Mouse (Mus musculus): ENCODE measurements around the gene Dtd1. TPM values are rescaled to one million over a fixed set of nuclear protein-coding genes. Genes with fewer than 3 reads are reported as not detected.

Gene Dtd1
- total RNA-seq, 2 experiments from 2014 or later: 69.9 to 75.4 TPM

GRCm38 (mm10) chr2:144768375-144769117 lies 168.8 kb downstream of the Dtd1 start:
- Histone ChIP-seq H3K27ac (no peak overlapping the region), H3K4me3 (no peak overlapping the region)
- DNase-seq (ENCODE audit: low spot score in 2 of 2): no peak
- no peak for TF ChIP-seq CTCF (conservative IDR thresholded peaks at IDR 0.05)

- H3K4me3 ChIP-seq: no peak overlapping the region
- no peak overlapping the region for H3K27ac ChIP-seq
- DNase-seq (ENCODE audit: low spot score in 2 of 2): no peak
- TF ChIP-seq CTCF (conservative IDR thresholded peaks at IDR 0.05): no peak
These were observed 169.4 kb downstream of the Dtd1 start for GRCm38 (mm10) chr2:144769118-144769496.

GRCm38 (mm10) chr2:144769556-144769955 lies 169.9 kb downstream of the Dtd1 start:
- no peak for DNase-seq (ENCODE audit: low spot score in 2 of 2)
- TF ChIP-seq CTCF (conservative IDR thresholded peaks at IDR 0.05): no peak
- Histone ChIP-seq H3K27ac (no peak overlapping the region), H3K4me3 (no peak overlapping the region)

GRCm38 (mm10) chr2:144770452-144770941 lies 170.8 kb downstream of the Dtd1 start:
- DNase-seq (ENCODE audit: low spot score in 2 of 2): no peak
- Histone ChIP-seq H3K4me3 (no peak overlapping the region), H3K27ac (no peak overlapping the region)
- TF ChIP-seq CTCF (conservative IDR thresholded peaks at IDR 0.05): no peak

GRCm38 (mm10) chr2:144771841-144772240 lies 172.1 kb downstream of the Dtd1 start:
- no peak for TF ChIP-seq CTCF (conservative IDR thresholded peaks at IDR 0.05)
- Histone ChIP-seq H3K27ac (no peak overlapping the region), H3K4me3 (no peak overlapping the region)
- no peak for DNase-seq (ENCODE audit: low spot score in 2 of 2)

- Histone ChIP-seq H3K4me3 (no peak overlapping the region), H3K27ac (no peak overlapping the region)
- TF ChIP-seq CTCF (conservative IDR thresholded peaks at IDR 0.05): no peak
- no peak for DNase-seq (ENCODE audit: low spot score in 2 of 2)
These were observed 175.0 kb downstream of the Dtd1 start for GRCm38 (mm10) chr2:144774636-144775160.

- Histone ChIP-seq H3K27ac (no peak overlapping the region), H3K4me3 (no peak overlapping the region)
- no peak for TF ChIP-seq CTCF (conservative IDR thresholded peaks at IDR 0.05)
- DNase-seq (ENCODE audit: low spot score in 2 of 2): no peak
These were observed 175.9 kb downstream of the Dtd1 start for GRCm38 (mm10) chr2:144775626-144776025.

GRCm38 (mm10) chr2:144779263-144779662 lies 179.6 kb downstream of the Dtd1 start:
- no peak for TF ChIP-seq CTCF (conservative IDR thresholded peaks at IDR 0.05)
- no peak overlapping the region for H3K4me3 ChIP-seq
- no peak overlapping the region for H3K27ac ChIP-seq
- DNase-seq (ENCODE audit: low spot score in 2 of 2): no peak

- Histone ChIP-seq H3K4me3 (no peak overlapping the region), H3K27ac (no peak overlapping the region)
- no peak for TF ChIP-seq CTCF (conservative IDR thresholded peaks at IDR 0.05)
- DNase-seq (ENCODE audit: low spot score in 2 of 2): no peak
These were observed 181.0 kb downstream of the Dtd1 start for GRCm38 (mm10) chr2:144780731-144781130.

GRCm38 (mm10) chr2:144781871-144782270 lies 182.2 kb downstream of the Dtd1 start:
- Histone ChIP-seq H3K4me3 (no peak overlapping the region), H3K27ac (no peak overlapping the region)
- no peak for DNase-seq (ENCODE audit: low spot score in 2 of 2)
- TF ChIP-seq CTCF (conservative IDR thresholded peaks at IDR 0.05): no peak

GRCm38 (mm10) chr2:144782481-144782880 lies 182.8 kb downstream of the Dtd1 start:
- TF ChIP-seq CTCF (conservative IDR thresholded peaks at IDR 0.05): no peak
- no peak for DNase-seq (ENCODE audit: low spot score in 2 of 2)
- no peak overlapping the region for H3K4me3 ChIP-seq
- no peak overlapping the region for H3K27ac ChIP-seq

GRCm38 (mm10) chr2:144783190-144783589 lies 183.5 kb downstream of the Dtd1 start:
- no peak overlapping the region for H3K4me3 ChIP-seq
- no peak for DNase-seq (ENCODE audit: low spot score in 2 of 2)
- H3K27ac ChIP-seq: no peak overlapping the region
- TF ChIP-seq CTCF (conservative IDR thresholded peaks at IDR 0.05): no peak

- DNase-seq (ENCODE audit: low spot score in 2 of 2): no peak
- no peak for TF ChIP-seq CTCF (conservative IDR thresholded peaks at IDR 0.05)
- Histone ChIP-seq H3K4me3 (no peak overlapping the region), H3K27ac (no peak overlapping the region)
These were observed 184.1 kb downstream of the Dtd1 start for GRCm38 (mm10) chr2:144783831-144784230.

Data from layer of hippocampus, adult 2 months (tissue).